ENCODE assay signal across 8 mouse cellular contexts in genomic region chr1:133610601-133611000, GRCm38 (mm10). TPM values are rescaled to one million over a fixed set of nuclear protein-coding genes. Genes with fewer than 3 reads are reported as not detected.
DNase-seq lines count a peak whose midpoint lies in the region; ATAC-seq lines count a peak whose summit lies in the region.

No protein-coding gene starts in this region.

- H3K4me1 ChIP-seq in heart, embryonic 13.5 days, result peaks cover 18% of the 10 kb centered on the region
- H3K4me1 ChIP-seq in limb, embryonic 13.5 days, result peaks cover 11% of the 10 kb centered on the region
- H3K4me1 ChIP-seq in neural tube, embryonic 15.5 days, result peaks cover 16% of the 10 kb centered on the region

- peaks cover 58% of the 10 kb centered on the region for H3K36me3 ChIP-seq in heart, embryonic 13.5 days
- H3K36me3 ChIP-seq in limb, embryonic 13.5 days, result peaks cover 44% of the 10 kb centered on the region
- H3K36me3 ChIP-seq in neural tube, embryonic 15.5 days, result peaks cover 33% of the 10 kb centered on the region

- H3K4me3 ChIP-seq in heart, embryonic 13.5 days, result peak overlapping the region; percentile 82; the same call in 1 of the 2 replicates
- peak overlapping the region; percentile 92 for H3K4me3 ChIP-seq in limb, embryonic 13.5 days
- peak overlapping the region; percentile 96; the same call in 1 of the 2 replicates for H3K4me3 ChIP-seq in neural tube, embryonic 15.5 days (replicated peaks)

- H3K27ac ChIP-seq in heart, embryonic 13.5 days (replicated peaks), result no peak overlapping the region
- no peak overlapping the region for H3K27ac ChIP-seq in limb, embryonic 13.5 days
- H3K27ac ChIP-seq in neural tube, embryonic 15.5 days (replicated peaks), result no peak overlapping the region

- peak overlapping the region; percentile 50 for H3K9ac ChIP-seq in heart, embryonic 13.5 days
- peak overlapping the region; percentile 51 for H3K9ac ChIP-seq in limb, embryonic 13.5 days
- no peak overlapping the region; the same call in 1 of the 2 replicates for H3K9ac ChIP-seq in neural tube, embryonic 15.5 days (replicated peaks)

- no peaks in the 10 kb centered on the region for H3K27me3 ChIP-seq in heart, embryonic 13.5 days (replicated peaks)
- H3K27me3 ChIP-seq in limb, embryonic 13.5 days, result no peaks in the 10 kb centered on the region
- H3K27me3 ChIP-seq in neural tube, embryonic 15.5 days (replicated peaks), result no peaks in the 10 kb centered on the region

- no peak for ATAC-seq in heart, embryonic 13.5 days (ENCODE audit: extremely low read depth, insufficient number of reproducible peaks, low FRiP score, low TSS enrichment)
- ATAC-seq in limb, embryonic 13.5 days (ENCODE audit: low FRiP score, low read depth), result no peak
- peak; percentile 7 for ATAC-seq in neural tube, embryonic 15.5 days (ENCODE audit: low FRiP score)

- no peak for DNase-seq in heart, adult 18-20 months
- peak; percentile 4 for DNase-seq in right cerebral cortex, adult 18-20 months
- DNase-seq in right cerebral cortex, postnatal 4 days, result no peak
- no peak for DNase-seq in thymus, adult 18-20 months
- DNase-seq in spleen, postnatal 36 days (ENCODE audit: low spot score in 2 of 2), result no peak

- H3K9me3 ChIP-seq in heart, embryonic 13.5 days, result no peaks in the 10 kb centered on the region
- H3K9me3 ChIP-seq in limb, embryonic 13.5 days, result no peaks in the 10 kb centered on the region
- no peaks in the 10 kb centered on the region for H3K9me3 ChIP-seq in neural tube, embryonic 15.5 days (replicated peaks)

- WGBS in heart, embryonic 13.5 days, result 50% methylated on average over 6 of the region's 6 CpGs
- WGBS in limb, embryonic 13.5 days, result 53% methylated on average over 6 of the region's 6 CpGs
- 56% methylated on average over 6 of the region's 6 CpGs for WGBS in neural tube, embryonic 15.5 days

- peak overlapping the region; percentile 45 for H3K4me2 ChIP-seq in heart, embryonic 13.5 days
- H3K4me2 ChIP-seq in limb, embryonic 13.5 days (replicated peaks), result peak overlapping the region; percentile 42
- peak overlapping the region; percentile 25; the same call in 1 of the 2 replicates for H3K4me2 ChIP-seq in neural tube, embryonic 15.5 days

RNA-seq across cellular contexts. Expression of gene Snrpe, which starts 0.5 kb away (rescaled TPM):
- polyA plus RNA-seq in heart, embryonic 13.5 days (2015; fragmentation: Nextera tagmentation; extraction: Ambion mirVana), result 454 and 519 TPM in 2 replicates
- 10 to 100 TPM; 76.3 to 78.8 TPM for total RNA-seq in heart, adult 18-20 months (2021)
- polyA plus RNA-seq in limb, embryonic 13.5 days (2015; fragmentation: Nextera tagmentation; extraction: Ambion mirVana), result 732 and 754 TPM in 2 replicates
- 412 and 440 TPM in 2 replicates for polyA plus RNA-seq in neural tube, embryonic 15.5 days (2015; fragmentation: Nextera tagmentation; extraction: Ambion mirVana)

RNA-seq across cellular contexts. Expression of gene Zbed6, which starts 50.1 kb away (rescaled TPM):
- polyA plus RNA-seq in heart, embryonic 13.5 days (2015; fragmentation: Nextera tagmentation; extraction: Ambion mirVana), result not detected in 2 replicates
- total RNA-seq in heart, adult 18-20 months (2021), result 1 to 10 TPM; 2.3 to 5.1 TPM
- not detected in 2 replicates for polyA plus RNA-seq in limb, embryonic 13.5 days (2015; fragmentation: Nextera tagmentation; extraction: Ambion mirVana)
- not detected in 2 replicates for polyA plus RNA-seq in neural tube, embryonic 15.5 days (2015; fragmentation: Nextera tagmentation; extraction: Ambion mirVana)

RNA-seq across cellular contexts. Expression of gene Gm38394, which starts 50.5 kb away (rescaled TPM):
- polyA plus RNA-seq in heart, embryonic 13.5 days (2015; fragmentation: Nextera tagmentation; extraction: Ambion mirVana), result 3.0 and 3.2 TPM in 2 replicates
- total RNA-seq in heart, adult 18-20 months (2021), result 10 to 100 TPM; 14.0 to 14.6 TPM
- polyA plus RNA-seq in limb, embryonic 13.5 days (2015; fragmentation: Nextera tagmentation; extraction: Ambion mirVana), result 6.3 and 7.3 TPM in 2 replicates
- polyA plus RNA-seq in neural tube, embryonic 15.5 days (2015; fragmentation: Nextera tagmentation; extraction: Ambion mirVana), result 2.7 and 2.8 TPM in 2 replicates
